Mouse (Mus musculus) brain, embryonic 18.5 days (tissue): ENCODE data around the gene Pyy.

ENCODE experiments used
- DNase-seq: peaks from one replicate; pipeline ENCODE4 v3.0.0-alpha.2; 2012; ENCODE audit warnings: low read depth, low spot score

The Pyy gene

DNA sequence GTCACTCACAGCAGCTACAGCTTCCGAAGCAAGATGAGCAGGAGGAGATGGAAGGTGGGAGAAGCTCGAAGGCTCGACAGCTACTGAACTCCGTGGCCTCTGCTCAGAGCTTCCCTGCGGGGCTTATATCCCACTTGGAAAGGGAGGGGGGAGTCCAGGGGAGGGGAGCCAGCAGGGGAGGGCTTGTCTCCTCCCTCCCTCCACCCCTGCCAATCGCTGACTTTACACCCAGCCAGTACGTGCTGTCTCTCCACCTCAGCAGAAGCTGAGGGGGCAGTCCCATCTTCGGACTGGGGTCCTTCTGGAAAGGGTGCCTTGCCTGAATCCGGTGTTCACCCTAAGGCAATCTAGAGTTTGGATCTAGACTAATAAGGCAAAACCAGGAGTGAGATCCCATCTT lies at the start of gene Pyy:
Pyy (minus strand) TSS at position 101 of the 400 bp plus-strand sequence.
- DNase-seq = no peak

DNA sequence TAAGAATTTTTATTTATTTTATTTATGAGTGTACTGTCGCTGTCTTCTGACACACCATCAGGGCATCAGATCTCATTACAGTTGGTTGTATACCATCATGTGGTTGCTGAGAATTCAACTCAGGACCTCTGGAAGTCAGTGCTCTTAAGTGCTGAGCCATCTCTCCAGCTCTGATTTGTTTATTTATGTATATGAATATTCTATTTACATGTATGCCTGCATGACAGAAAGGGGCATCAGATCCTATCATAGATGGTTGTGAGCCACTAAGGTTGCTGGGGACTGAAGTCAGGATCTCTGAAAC lies 49.1 kb upstream of the Pyy start:
- no peak for DNase-seq

DNA sequence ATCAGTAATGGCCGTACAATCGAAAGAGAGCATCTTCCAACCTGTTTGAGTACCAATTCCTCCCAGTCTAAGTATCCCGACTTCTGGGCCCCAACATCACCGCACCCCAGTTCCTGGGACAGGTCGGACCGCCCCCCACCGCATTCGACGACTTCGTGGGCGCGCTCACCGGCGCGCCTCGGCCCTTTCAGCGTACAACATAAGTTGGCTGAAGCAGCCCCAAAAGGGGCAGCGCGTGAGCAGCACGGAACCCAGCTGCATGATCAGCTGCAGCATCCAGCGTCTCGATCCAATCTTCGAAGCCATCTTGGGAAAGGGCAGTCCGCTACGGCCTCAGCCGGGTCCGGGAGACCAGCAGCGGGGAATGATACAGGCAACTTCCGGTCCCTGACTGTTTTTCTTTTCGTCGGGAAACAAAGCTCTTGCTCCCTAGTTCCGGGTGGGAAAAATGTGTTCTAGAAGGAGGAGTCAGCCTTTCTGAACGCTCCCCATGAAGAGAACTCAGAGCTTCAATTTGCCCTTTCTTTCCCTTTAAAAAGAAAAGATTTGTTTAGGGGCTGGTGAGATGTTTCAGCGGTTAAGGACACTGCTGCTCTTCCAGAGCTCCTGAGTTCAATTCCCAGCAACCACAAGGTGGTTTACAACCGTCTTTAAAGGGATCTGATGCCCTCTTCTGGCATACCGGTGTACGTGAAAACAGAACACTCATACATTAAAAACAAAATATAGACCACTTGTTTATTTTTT lies 48.6 kb upstream of the Pyy start, which contains the start of gene Tmem101:
Tmem101 (minus strand) TSS at position 366 of the 747 bp plus-strand sequence.
- DNase-seq = peak; percentile 83

DNA sequence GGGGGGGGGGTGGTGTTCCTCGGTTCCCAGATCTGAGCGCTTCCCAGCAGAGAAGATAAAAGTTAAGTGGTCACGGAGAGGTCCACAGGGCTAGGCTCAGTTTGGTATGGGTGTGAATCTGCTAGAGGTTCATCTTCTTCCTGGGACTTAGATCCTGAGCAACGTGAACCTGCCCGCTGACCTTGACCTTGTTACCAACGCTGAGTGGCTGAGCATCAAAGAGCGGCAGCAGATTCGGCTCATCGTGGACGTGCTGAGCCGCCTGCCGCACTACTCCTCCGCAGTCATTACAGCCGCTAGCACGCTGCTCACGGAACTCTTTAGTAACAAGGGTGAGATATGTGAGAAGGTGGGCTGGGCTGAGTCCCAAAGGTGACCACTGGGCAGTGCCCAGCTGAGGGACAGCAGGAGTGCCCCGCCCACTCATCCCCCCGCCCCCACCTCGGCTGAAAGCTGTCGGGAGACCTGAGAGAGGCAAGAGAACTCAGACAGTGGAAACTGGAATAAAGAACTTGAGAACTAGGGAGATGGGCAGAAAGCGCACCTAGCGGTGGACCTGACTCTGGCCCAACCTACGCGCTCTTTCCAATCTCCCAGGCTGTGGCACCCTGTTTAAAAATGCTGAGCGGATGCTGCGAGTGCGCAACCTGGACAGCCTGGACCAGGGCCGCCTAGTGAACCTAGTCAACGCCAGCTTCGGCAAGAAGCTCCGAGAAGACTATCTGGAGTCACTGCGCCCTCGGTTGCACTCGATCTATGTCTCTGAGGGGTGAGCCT lies 39.8 kb upstream of the Pyy start:
- DNase-seq = no peak

- DNase-seq = no peak
Observed at GRCm38 (mm10) chr11:102146531-102146930, 38.9 kb upstream of the Pyy start.

- no peak for DNase-seq
Observed at GRCm38 (mm10) chr11:102146005-102146404, 38.4 kb upstream of the Pyy start.

- DNase-seq = no peak
Observed at GRCm38 (mm10) chr11:102145471-102146001, 37.9 kb upstream of the Pyy start, which contains the start of gene Nags. Gene Nags (plus strand): TSS chr11:102145513.

DNA sequence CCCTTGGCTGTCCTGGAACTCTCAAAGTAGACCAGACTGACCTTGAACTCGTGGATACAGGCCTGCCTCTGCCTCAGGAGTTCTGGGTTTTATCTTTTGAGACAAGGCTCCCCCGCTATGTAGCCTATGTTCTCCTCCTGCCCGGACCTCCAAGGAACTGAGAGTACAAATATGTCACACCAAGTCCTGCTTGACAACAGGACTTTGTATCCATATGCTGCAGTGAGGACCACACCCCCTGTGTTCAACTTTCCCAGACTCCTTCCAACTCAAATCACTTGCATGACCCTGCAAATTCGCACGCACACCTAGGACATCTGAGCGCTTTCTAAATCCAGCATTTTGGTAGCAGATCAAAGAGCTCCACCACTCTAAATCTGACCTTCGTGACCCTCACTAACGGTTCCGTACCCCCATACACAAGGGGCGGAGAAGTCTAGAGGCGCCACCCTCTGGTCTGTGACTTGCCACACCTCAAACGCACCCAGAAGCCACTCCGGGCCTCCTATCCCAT lies 37.4 kb upstream of the Pyy start:
- no peak for DNase-seq

DNA sequence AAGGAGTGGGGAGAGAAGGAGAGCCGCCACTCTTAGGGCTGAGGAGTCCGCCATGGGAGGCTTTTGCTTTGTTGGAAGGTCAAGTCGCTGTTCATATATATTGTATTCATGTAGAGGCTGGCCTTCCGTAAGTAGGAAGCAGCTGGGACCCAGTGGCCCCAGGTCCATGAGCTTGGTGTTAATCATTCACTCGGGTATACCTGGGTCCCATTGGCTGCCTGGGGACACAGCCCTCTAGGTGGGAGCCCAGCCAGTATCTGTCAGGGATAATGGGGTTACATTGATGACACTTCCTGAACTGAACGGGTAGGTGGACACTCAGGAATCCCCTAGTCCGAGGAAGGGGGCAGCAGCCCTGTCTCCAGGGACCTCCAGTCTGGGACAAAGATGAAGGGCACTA lies 34.7 kb upstream of the Pyy start:
- DNase-seq = no peak

GRCm38 (mm10) chr11:102140508-102140907 lies 32.9 kb upstream of the Pyy start:
- DNase-seq = peak; percentile 16

DNA sequence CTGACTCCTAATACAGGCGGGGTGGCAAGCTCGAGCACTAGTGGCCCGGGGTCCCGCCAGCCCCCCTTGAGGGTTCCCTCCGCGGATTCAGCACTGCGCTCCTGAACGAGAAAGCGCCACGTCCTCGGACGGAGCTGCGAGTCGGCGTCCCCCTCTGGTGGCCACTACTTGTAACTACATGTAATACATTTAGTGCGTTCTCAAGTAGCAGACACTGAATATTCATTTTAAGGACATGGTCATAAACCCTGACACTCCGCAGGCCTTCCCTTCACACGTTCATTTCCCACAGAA lies 30.8 kb upstream of the Pyy start:
- DNase-seq = peak; percentile 24

- DNase-seq = no peak
Observed at GRCm38 (mm10) chr11:102137625-102138446, 30.2 kb upstream of the Pyy start.

DNA sequence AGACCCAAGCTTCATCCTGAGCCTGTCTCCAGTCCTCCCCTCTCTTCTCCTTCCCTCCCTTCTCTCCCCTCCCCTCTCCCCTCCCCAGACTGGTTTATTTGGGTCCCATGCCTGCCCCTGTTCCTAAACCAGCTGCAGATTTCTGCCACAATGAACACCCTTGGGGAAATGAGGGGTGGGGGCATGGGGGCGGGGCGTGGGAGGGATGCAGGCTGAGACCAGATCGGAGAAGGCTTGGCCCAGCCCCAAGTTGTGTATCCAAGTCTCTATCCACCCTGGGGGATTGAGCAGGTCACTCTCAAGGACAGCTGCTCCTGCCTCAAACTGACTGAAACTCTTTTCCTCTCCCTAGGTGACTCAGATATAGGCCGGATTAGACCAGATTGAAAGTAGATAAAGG lies 26.9 kb upstream of the Pyy start:
- no peak for DNase-seq

GRCm38 (mm10) chr11:102117386-102117785 lies 9.8 kb upstream of the Pyy start:
- no peak for DNase-seq

- no peak for DNase-seq
Observed at GRCm38 (mm10) chr11:102116241-102116640, 8.6 kb upstream of the Pyy start.

DNA sequence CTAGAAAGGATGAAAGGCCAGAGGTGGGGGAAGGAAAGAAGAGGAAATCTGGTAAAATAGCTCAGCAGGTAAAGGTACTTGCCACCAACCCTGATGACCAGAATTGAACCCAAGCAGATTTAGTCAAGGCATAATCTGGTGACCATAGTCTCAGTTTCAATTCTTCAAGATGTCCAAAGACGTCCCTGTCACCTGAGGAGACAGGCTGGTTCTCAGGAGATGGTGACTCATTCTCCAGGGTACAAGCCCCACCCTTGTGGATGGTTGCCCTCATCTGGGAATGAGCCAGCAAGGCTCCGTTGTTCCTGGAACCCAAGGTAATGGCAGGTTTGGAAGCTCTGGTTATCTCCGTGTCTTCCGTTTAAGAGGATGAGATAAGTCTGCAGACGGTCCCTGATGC lies 3.9 kb upstream of the Pyy start:
- no peak for DNase-seq

GRCm38 (mm10) chr11:102106911-102107310 lies 721 bp downstream of the Pyy start:
- no peak for DNase-seq

DNA sequence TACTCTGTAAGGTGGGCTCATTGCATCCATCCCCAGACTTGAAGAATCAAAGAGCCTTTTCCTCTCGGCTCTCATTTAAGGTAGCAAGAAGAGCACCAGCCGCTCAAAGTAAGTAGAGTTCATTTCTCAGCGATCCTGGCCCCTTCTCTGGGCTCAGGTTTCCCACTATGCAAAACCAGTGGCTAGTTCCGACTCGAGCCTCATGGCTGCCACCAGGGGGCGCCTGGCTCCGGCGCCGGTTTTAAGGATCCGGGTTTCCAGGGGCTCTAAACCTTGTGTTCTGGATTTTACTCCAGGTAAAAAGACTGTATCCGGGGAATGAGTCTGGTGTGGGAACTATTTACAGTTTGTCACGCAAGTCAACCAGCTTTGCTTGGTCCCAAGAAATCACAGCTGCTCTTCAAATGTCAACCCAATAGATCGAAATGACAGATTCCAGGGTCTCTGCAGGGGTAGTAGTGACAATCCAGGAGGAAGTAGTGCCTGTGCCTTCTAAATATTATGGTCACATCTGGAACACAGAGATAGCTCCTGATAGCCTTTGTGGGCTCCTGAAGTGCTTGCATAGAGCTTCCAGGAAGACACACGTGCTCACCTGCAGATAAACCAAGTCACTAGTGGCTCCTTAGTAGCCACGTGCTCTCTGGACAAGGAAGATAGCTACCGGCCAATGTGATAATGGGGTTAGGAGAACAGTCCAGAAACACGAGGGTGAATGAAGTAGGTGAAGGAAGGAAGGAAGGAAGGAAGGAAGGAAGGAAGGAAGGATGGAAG lies 5.0 kb downstream of the Pyy start:
- DNase-seq = no peak

GRCm38 (mm10) chr11:102101219-102101618 lies 6.4 kb downstream of the Pyy start, which contains the start of gene Ppy:
Gene Ppy (minus strand): TSS chr11:102101319.
- no peak for DNase-seq

DNA sequence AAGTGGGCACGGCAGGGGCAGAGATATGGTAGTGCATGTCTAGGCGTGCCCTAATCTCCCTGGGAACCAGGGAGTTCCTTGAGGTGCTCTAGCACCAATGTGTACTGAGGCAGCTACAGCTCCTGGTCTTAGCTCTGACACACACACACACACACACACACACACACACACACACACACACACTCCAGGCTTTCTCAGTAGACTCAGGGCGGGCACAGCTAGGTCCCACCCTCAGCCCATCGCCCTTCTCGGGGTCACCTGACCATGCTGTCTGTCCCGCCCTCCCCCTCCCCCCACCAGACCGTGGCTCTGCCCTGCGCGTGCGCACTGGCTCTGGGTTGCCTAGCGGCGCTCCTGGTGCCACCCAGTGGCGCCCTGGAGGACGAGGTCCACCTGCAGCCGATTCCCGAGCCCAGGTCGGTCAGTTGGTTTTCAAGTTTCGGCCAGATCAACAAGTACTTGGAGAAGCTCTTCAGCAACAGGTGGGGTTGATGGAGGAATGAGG lies 10.7 kb downstream of the Pyy start:
- peak; percentile 66 for DNase-seq

- DNase-seq = no peak
Observed at GRCm38 (mm10) chr11:102096446-102096845, 11.2 kb downstream of the Pyy start.
